Mouse (Mus musculus) midbrain, embryonic 14.5 days (tissue): ENCODE results near the gene Ccdc130. TPM values are rescaled to one million over a fixed set of nuclear protein-coding genes. Genes with fewer than 3 reads are reported as not detected.

ENCODE experiments used
- ATAC-seq: fragments of 200-750 bp; cut with Nextera tagmentation; 2 replicates; pipeline ENCODE4 v1.8.0; 2017; ENCODE audit warnings: moderate number of reproducible peaks, moderate library complexity; ENCODE audit not compliant: low FRiP score, low TSS enrichment
- DNase-seq: peaks from one replicate; pipeline ENCODE4 v3.0.0-alpha.2; 2015
- H3K27ac ChIP-seq: fragments of 300-500 bp; sonication (generic); replicated peaks from 2 replicates; pipeline ENCODE4 v1.5.1; 2014; ENCODE audit warnings: mild to moderate bottlenecking, low read depth, low read length, moderate library complexity
- H3K27me3 ChIP-seq: fragments of 300-500 bp; sonication (generic); 2 replicates; pipeline ENCODE4 v1.6.1; 2014; ENCODE audit warnings: low read length, control low read depth, mixed read lengths; ENCODE audit not compliant: control insufficient read depth, insufficient read depth
- H3K36me3 ChIP-seq: fragments of 300-500 bp; sonication (generic); 2 replicates; pipeline ENCODE4 v1.6.1; 2014; ENCODE audit warnings: low read length, control low read depth; ENCODE audit not compliant: control insufficient read depth, insufficient read depth
- H3K4me1 ChIP-seq: fragments of 300-500 bp; sonication (generic); 2 replicates; pipeline ENCODE4 v1.6.1; 2014; ENCODE audit warnings: mild to moderate bottlenecking, antibody characterized with exemption, low read length, control low read depth; ENCODE audit not compliant: control insufficient read depth, insufficient read depth
- H3K4me2 ChIP-seq: fragments of 300-500 bp; sonication (generic); 2 replicates; pipeline ENCODE4 v1.6.1; 2014; ENCODE audit warnings: mild to moderate bottlenecking, low read length, moderate library complexity
- H3K4me3 ChIP-seq: fragments of 300-500 bp; sonication (generic); replicated peaks from 2 replicates; pipeline ENCODE4 v1.5.1; 2014; ENCODE audit warnings: low read depth, low read length
- H3K9ac ChIP-seq: fragments of 300-500 bp; sonication (generic); replicated peaks from 2 replicates; pipeline ENCODE4 v1.6.1; 2014; ENCODE audit warnings: mild to moderate bottlenecking, low read length, moderate library complexity
- H3K9me3 ChIP-seq: fragments of 300-500 bp; sonication (generic); 2 replicates; pipeline ENCODE4 v1.6.1; 2016; ENCODE audit warnings: low read length, control low read depth, mixed read lengths; ENCODE audit not compliant: control insufficient read depth
- WGBS: fragments of 180-500 bp; shearing (Covaris S2); extraction: QIAGEN DNeasy Blood & Tissue Kit; methylation state at CpG from one replicate; pipeline ENCODE4 v1.1.7; 2014; 5-methylcytosine and 5-hydroxymethylcytosine counted together
- polyA plus RNA-seq: library from polyadenylated mRNA; unstranded; fragments of >200 nt; fragmentation: Nextera tagmentation; extraction: Ambion mirVana; gene quantifications from 2 replicates; pipeline ENCODE4 v1.2.1, GENCODE M21; 2014

Gene Ccdc130
- polyA plus RNA-seq, 1 experiment from 2014 or later: 25.5 TPM

GRCm38 (mm10) chr8:84249257-84250170 is 20.7 kb downstream of the Ccdc130 start, which contains the start of gene D8Ertd738e:
D8Ertd738e (minus strand) TSS chr8:84249719.
- Histone ChIP-seq H3K4me2 (peak within 1 kb of the TSS; percentile 84), H3K27me3 (no peaks in the 10 kb centered on the region), H3K4me1 (no peaks in the 10 kb centered on the region), H3K4me3 (peak within 1 kb of the TSS; percentile 94), H3K9ac (peak within 1 kb of the TSS; percentile 75), H3K27ac (peak within 1 kb of the TSS; percentile 75), H3K36me3 (peaks cover 73% of the 10 kb centered on the region), H3K9me3 (no peaks in the 10 kb centered on the region)
- ATAC-seq (peak; percentile 93), DNase-seq (peak; percentile 96)
- 5% methylated on average over 52 of the region's 52 CpGs for WGBS

- Histone ChIP-seq H3K4me2 (no peak overlapping the region), H3K9me3 (no peaks in the 10 kb centered on the region), H3K36me3 (peaks cover 30% of the 10 kb centered on the region), H3K4me3 (no peak overlapping the region), H3K27ac (no peak overlapping the region), H3K9ac (no peak overlapping the region), H3K4me1 (no peaks in the 10 kb centered on the region; the same call in 1 of the 2 replicates), H3K27me3 (no peaks in the 10 kb centered on the region)
- WGBS: 72% methylated on average over 2 of the region's 2 CpGs
- DNase-seq (peak; percentile 18), ATAC-seq (no peak)
Observed at GRCm38 (mm10) chr8:84241821-84242220, 28.4 kb downstream of the Ccdc130 start.

GRCm38 (mm10) chr8:84241167-84241566 is 29.0 kb downstream of the Ccdc130 start:
- H3K27me3 ChIP-seq: no peaks in the 10 kb centered on the region
- 63% methylated on average over 6 of the region's 6 CpGs for WGBS
- no peaks in the 10 kb centered on the region; the same call in 1 of the 2 replicates for H3K4me1 ChIP-seq

GRCm38 (mm10) chr8:84237542-84238229 is 32.5 kb downstream of the Ccdc130 start:
- peaks cover 16% of the 10 kb centered on the region for H3K4me1 ChIP-seq
- H3K9ac ChIP-seq: peak overlapping the region; percentile 53
- ATAC-seq: no peak; the same call in 1 of the 2 replicates
- peak overlapping the region; percentile 97 for H3K4me3 ChIP-seq
- H3K4me2 ChIP-seq: peak overlapping the region; percentile 66
- H3K36me3 ChIP-seq: peaks cover 21% of the 10 kb centered on the region
- DNase-seq: peak; percentile 7
- H3K27me3 ChIP-seq: no peaks in the 10 kb centered on the region
- WGBS: 15% methylated on average over 19 of the region's 19 CpGs
- no peaks in the 10 kb centered on the region for H3K9me3 ChIP-seq
- H3K27ac ChIP-seq: peak overlapping the region; percentile 85

More at GRCm38 (mm10) chr8:84241167-84241566, 29.0 kb downstream of the Ccdc130 start:
- no peak overlapping the region for H3K4me2 ChIP-seq
- H3K9ac ChIP-seq: no peak overlapping the region
- DNase-seq: no peak
- peaks cover 24% of the 10 kb centered on the region for H3K36me3 ChIP-seq
- H3K9me3 ChIP-seq: no peaks in the 10 kb centered on the region
- H3K27ac ChIP-seq: no peak overlapping the region
- ATAC-seq: no peak
- H3K4me3 ChIP-seq: no peak overlapping the region

GRCm38 (mm10) chr8:84236998-84237473 is 33.1 kb downstream of the Ccdc130 start, which contains the start of gene Zswim4:
Zswim4 (minus strand) TSS chr8:84237055.
- Histone ChIP-seq H3K27ac (peak within 1 kb of the TSS; percentile 85), H3K4me1 (peaks cover 16% of the 10 kb centered on the region), H3K4me2 (peak within 1 kb of the TSS; percentile 94), H3K27me3 (no peaks in the 10 kb centered on the region), H3K4me3 (peak within 1 kb of the TSS; percentile 97), H3K36me3 (peaks cover 27% of the 10 kb centered on the region), H3K9me3 (no peaks in the 10 kb centered on the region), H3K9ac (peak within 1 kb of the TSS; percentile 97)
- DNase-seq (peak; percentile 99), ATAC-seq (peak; percentile 98)
- under 1% methylated on average over 35 of the region's 35 CpGs for WGBS

GRCm38 (mm10) chr8:84236410-84236997 is 33.7 kb downstream of the Ccdc130 start:
- peak overlapping the region; percentile 97 for H3K4me3 ChIP-seq
- peak overlapping the region; percentile 97 for H3K9ac ChIP-seq
- H3K27ac ChIP-seq: peak overlapping the region; percentile 74
- peaks cover 16% of the 10 kb centered on the region for H3K4me1 ChIP-seq
- H3K4me2 ChIP-seq: peak overlapping the region; percentile 94
- 1% methylated on average over 29 of the region's 30 CpGs for WGBS
- no peaks in the 10 kb centered on the region for H3K9me3 ChIP-seq
- peak; percentile 58; the same call in 1 of the 2 replicates for ATAC-seq
- no peaks in the 10 kb centered on the region for H3K27me3 ChIP-seq
- DNase-seq: peak; percentile 48
- H3K36me3 ChIP-seq: peaks cover 33% of the 10 kb centered on the region

GRCm38 (mm10) chr8:84235746-84236409 is 34.3 kb downstream of the Ccdc130 start:
- no peaks in the 10 kb centered on the region for H3K27me3 ChIP-seq
- peaks cover 39% of the 10 kb centered on the region for H3K36me3 ChIP-seq
- peak overlapping the region; percentile 94 for H3K4me2 ChIP-seq
- H3K9me3 ChIP-seq: no peaks in the 10 kb centered on the region
- H3K4me3 ChIP-seq: peak overlapping the region; percentile 97
- no peak for DNase-seq
- peak overlapping the region; percentile 97 for H3K9ac ChIP-seq
- peak overlapping the region; percentile 74 for H3K27ac ChIP-seq
- 33% methylated on average over 10 of the region's 10 CpGs for WGBS
- ATAC-seq: no peak
- peaks cover 16% of the 10 kb centered on the region for H3K4me1 ChIP-seq

- 86% methylated on average over 2 of the region's 2 CpGs for WGBS
- H3K4me2 ChIP-seq: no peak overlapping the region
- H3K9me3 ChIP-seq: no peaks in the 10 kb centered on the region
- no peaks in the 10 kb centered on the region for H3K27me3 ChIP-seq
- DNase-seq (no peak), ATAC-seq (no peak)
- H3K9ac ChIP-seq: no peak overlapping the region
- no peak overlapping the region for H3K27ac ChIP-seq
- H3K4me1 ChIP-seq: peaks cover 16% of the 10 kb centered on the region
- no peak overlapping the region for H3K4me3 ChIP-seq
- peaks cover 67% of the 10 kb centered on the region for H3K36me3 ChIP-seq
Observed at GRCm38 (mm10) chr8:84233055-84233454, 37.1 kb downstream of the Ccdc130 start.
